Mouse (Mus musculus): ENCODE data around the gene Ptgds. TPM values are rescaled to one million over a fixed set of nuclear protein-coding genes. Genes with fewer than 3 reads are reported as not detected.

Ptgds gene
- total and polyA plus RNA-seq, 3 experiments: 0.37 to 0.46 TPM; not detected in 1

DNA sequence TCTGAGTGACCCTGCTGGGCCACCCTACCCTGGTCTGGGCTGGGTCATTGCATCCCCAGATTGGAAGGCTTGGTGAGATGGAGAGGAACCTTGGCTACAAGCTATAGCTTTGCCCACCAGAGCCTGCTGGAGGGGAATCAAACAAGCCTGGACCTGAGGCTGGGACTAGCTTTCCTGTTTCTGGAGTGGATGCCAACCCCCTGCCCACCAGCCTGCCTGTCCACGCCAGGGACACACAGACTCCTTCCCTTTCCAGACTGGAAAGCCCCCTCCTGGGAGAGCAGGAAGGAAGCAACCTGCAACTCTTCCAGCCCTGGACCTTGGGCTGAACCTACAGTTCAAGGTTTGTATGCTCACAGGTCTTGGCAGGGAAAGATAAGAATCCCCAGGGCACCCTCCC lies 46.2 kb downstream of the Ptgds start:
- Histone ChIP-seq H3K27ac (ENCODE audit: insufficient read depth, low read depth) (no peak overlapping the region), H3K27me3 (replicated peaks) (peaks cover 6% of the 10 kb centered on the region), H3K36me3 (replicated peaks in 1 of 2; ENCODE audit: control insufficient read depth in 1 of 2, insufficient read depth in 1 of 2, low read length in 1 of 2) (no peaks in the 10 kb centered on the region), H3K9ac (ENCODE audit: insufficient read depth, low read depth) (no peak overlapping the region), H3K79me2 (replicated peaks; ENCODE audit: control insufficient read depth, extremely low read depth, insufficient read depth, poor library complexity, severe bottlenecking) (no peaks in the 10 kb centered on the region), H3K9me3 (replicated peaks; ENCODE audit: low read length) (peaks cover 3% of the 10 kb centered on the region), H3K4me2 (ENCODE audit: insufficient read depth, low read depth, poor library complexity, severe bottlenecking) (no peak overlapping the region), H3K4me1 (ENCODE audit: control insufficient read depth in 1 of 2, insufficient read depth in 2 of 2) (peaks cover 29 to 63% of the 10 kb centered on the region in 2 experiments), H3K4me3 (replicated peaks in 1 of 3; ENCODE audit: low read depth in 2 of 3, low read length in 2 of 3, poor library complexity in 1 of 3) (no peak overlapping the region)
- TF ChIP-seq NRF1 (IDR thresholded peaks at IDR 0.05; ENCODE audit: low read depth, low read length): no peak
- no peak for TF ChIP-seq JUND (conservative IDR thresholded peaks at IDR 0.05; ENCODE audit: low read depth, low read length)
- TF ChIP-seq PAX5 (IDR thresholded peaks at IDR 0.05; ENCODE audit: low read length): no peak
- TF ChIP-seq ETS1 (conservative IDR thresholded peaks at IDR 0.05; ENCODE audit: low read depth, low read length): no peak
- no peak for TF ChIP-seq E2F4 (IDR thresholded peaks at IDR 0.05; ENCODE audit: insufficient replicate concordance, low read depth, low read length)
- no peak for TF ChIP-seq CTCF (conservative IDR thresholded peaks at IDR 0.05 in 1 of 2, IDR thresholded peaks at IDR 0.05 in 1 of 2; ENCODE audit: low read depth in 2 of 2, low read length in 2 of 2)
- no peak for TF ChIP-seq MEF2A (IDR thresholded peaks at IDR 0.05; ENCODE audit: borderline replicate concordance, low read depth, low read length)
- no peak for TF ChIP-seq TBP (conservative IDR thresholded peaks at IDR 0.05; ENCODE audit: low read depth, low read length)
- no peak for TF ChIP-seq ELF1 (IDR thresholded peaks at IDR 0.05; ENCODE audit: low read depth, low read length)
- TF ChIP-seq JUN (IDR thresholded peaks at IDR 0.05; ENCODE audit: insufficient read depth, low read depth, low read length): no peak
- no peak for TF ChIP-seq RCOR1 (conservative IDR thresholded peaks at IDR 0.05; ENCODE audit: low read depth, low read length)
- dilution Hi-C loops (cut with MboI; ENCODE audit: extremely low pct_ligation_motif_present, extremely low pct_unique_long_range_greater_than_20kb, low sequenced_read_pairs): no loop called here
- in situ Hi-C loops (cut with MboI; ENCODE audit: low pct_ligation_motif_present, low pct_unique_long_range_greater_than_20kb, low sequenced_read_pairs): loop anchor here (10.0 kb wide), 1 partner anchor 131 kb away; the partner anchor contains the start of gene Edf1
- DNase-seq (ENCODE audit: extremely low read depth): no peak

DNA sequence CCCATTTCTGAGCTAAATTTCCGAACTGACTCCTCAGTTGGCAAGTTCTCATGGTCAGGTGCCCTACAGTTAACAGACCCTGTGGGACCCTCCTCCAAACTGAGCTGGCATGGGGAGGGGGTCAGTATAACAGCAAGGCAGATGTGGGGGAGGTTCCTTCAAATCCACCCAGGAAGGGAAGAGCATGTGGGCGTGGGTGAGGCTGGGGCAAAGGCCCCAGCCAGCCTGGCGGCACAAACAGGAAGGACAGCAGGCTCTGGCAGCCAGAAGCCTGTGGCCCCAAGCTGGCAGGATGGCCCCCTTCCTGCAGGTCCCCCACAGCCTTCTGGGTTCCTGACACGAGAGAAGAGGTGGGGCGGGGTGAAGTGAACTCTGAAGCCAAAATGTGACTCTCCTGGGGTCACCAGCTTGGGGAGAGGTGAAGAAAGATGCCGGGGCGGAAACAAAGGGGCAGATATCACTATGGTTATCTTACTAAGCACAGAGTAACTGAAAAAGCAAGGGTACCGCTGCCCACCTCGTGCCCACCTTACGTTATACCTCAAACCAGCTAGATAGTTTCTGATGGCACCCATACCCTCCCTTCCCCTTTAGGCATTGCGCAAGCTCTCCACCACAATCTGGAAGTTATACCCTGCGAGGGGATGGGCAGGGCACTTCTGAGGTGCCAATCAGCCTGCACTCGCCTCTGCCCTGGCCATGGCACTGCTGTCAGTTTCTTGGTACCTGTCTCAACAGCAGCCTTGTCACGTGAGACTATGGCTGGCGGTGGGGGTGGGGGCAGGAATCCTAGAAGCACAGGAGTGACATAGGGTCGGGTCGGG lies 47.0 kb downstream of the Ptgds start, which contains the start of gene Fut7:
TSS of gene Fut7 (plus strand) at position 681 of the 824 bp plus-strand sequence.
- Histone ChIP-seq H3K27ac (ENCODE audit: insufficient read depth, low read depth) (no peak within 1 kb of the TSS), H3K4me1 (ENCODE audit: control insufficient read depth in 1 of 2, insufficient read depth in 2 of 2) (peaks cover 24 to 63% of the 10 kb centered on the region in 2 experiments)
- DNase-seq (ENCODE audit: extremely low read depth): no peak

More for the DNA sequence above, 47.0 kb downstream of the Ptgds start, which contains the start of gene Fut7:
- Histone ChIP-seq H3K36me3 (replicated peaks in 1 of 2; ENCODE audit: control insufficient read depth in 1 of 2, insufficient read depth in 1 of 2, low read length in 1 of 2) (no peaks in the 10 kb centered on the region), H3K9me3 (replicated peaks; ENCODE audit: low read length) (peaks cover 3% of the 10 kb centered on the region), H3K79me2 (replicated peaks; ENCODE audit: control insufficient read depth, extremely low read depth, insufficient read depth, poor library complexity, severe bottlenecking) (no peaks in the 10 kb centered on the region), H3K9ac (ENCODE audit: insufficient read depth, low read depth) (no peak within 1 kb of the TSS), H3K4me2 (ENCODE audit: insufficient read depth, low read depth, poor library complexity, severe bottlenecking) (peak within 1 kb of the TSS; percentile 30; the same call in 1 of the 2 replicates), H3K4me3 (replicated peaks in 1 of 3; ENCODE audit: low read depth in 2 of 3, low read length in 2 of 3, poor library complexity in 1 of 3) (no peak within 1 kb of the TSS), H3K27me3 (replicated peaks) (peaks cover 12% of the 10 kb centered on the region)
- in situ Hi-C loops (cut with MboI; ENCODE audit: low pct_ligation_motif_present, low pct_unique_long_range_greater_than_20kb, low sequenced_read_pairs) (loop anchor here (10.0 kb wide), 1 partner anchor 132 kb away; the partner anchor contains the start of gene Edf1), dilution Hi-C loops (cut with MboI; ENCODE audit: extremely low pct_ligation_motif_present, extremely low pct_unique_long_range_greater_than_20kb, low sequenced_read_pairs) (no loop called here)
- TF ChIP-seq UBTF (IDR thresholded peaks at IDR 0.05; ENCODE audit: low read depth, low read length) (no peak), BHLHE40 (IDR thresholded peaks at IDR 0.05; ENCODE audit: low read depth, low read length) (0 out of 2 replicates have a peak, but pooled peaks have one; percentile 8), MAX (IDR thresholded peaks at IDR 0.05; ENCODE audit: low read length) (no peak)

All from CH12.LX (cell line).